Mouse (Mus musculus) left cerebral cortex, adult 9 months (tissue): ENCODE results near the gene Med15.
"Not testable (repeated sequence)": the region's sequence is repeated elsewhere in the genome, so short reads cannot be mapped to it uniquely, and the experiment has no call there.

Experiments
- DNase-seq, 2 experiments: peaks; one replicate each; pipeline ENCODE4 v3.0.0; 2022; ENCODE audit warnings: low spot score in 2 of 2

Gene Med15

DNA sequence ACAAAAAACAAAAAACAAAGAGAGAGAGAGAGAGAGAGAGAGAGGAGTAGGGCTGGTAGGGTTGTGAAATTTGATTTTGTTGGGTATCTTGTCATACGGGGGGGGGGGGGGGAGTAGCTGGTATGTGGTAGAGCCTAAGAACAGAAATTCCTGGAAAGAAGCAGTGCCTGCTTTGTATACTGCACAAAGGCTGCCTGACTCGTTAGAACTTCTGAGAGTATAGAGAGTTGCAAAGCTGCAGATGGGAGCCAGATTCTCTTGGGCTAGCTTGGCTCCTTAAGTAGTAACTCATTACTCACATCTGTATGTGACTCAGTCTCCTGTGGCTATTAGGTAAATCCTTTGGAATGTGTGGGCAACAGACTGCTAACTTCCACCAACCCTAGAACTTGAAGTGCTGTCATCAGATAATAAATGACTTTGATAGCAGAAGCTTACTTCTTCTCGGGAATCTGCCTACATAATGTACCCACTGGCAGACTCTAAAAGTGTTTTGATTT is at the start of gene Med15:
Gene Med15, minus strand, starts transcription at position 51 of the 500 bp plus-strand sequence.
- no peak for DNase-seq

DNA sequence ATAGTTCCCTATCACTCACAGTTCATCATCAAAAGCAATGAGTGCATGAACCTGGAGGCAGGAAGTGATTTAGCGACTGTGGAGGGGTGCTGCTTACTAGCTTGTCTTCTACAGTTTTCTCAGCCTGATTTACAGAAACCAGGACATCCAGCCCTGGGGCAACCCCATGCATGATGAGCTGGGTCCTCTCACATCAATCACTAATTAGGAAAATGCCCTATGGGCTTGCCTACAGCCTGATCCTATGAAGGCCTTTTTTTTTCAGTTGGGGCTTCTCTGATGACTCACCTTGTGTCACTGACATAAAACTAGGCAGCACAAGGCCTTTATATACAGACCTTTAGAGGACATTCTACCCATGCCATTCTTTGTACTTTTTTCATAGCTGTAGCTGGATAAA is 47.0 kb upstream of the Med15 start:
- no peak for DNase-seq

DNA sequence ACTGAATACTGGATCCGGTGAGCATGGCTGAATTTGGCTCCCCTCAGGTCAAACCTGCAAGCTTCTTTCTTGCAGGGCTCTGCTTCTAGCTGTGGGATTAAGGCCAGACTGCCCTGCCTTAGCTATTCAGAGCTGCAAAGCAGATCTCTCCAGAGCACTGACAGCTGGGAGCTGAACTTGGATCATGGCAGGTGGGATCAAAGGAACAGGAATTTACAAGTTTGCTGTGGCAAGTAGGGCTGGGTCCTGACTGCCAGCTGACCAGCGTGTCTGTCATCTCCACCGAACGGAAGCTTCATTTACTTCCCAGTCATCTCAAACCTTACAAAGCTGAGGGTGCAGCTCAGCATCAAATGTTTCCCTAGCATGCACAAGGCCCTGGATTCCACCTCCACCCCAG is 45.5 kb upstream of the Med15 start:
- DNase-seq, result no peak

DNA sequence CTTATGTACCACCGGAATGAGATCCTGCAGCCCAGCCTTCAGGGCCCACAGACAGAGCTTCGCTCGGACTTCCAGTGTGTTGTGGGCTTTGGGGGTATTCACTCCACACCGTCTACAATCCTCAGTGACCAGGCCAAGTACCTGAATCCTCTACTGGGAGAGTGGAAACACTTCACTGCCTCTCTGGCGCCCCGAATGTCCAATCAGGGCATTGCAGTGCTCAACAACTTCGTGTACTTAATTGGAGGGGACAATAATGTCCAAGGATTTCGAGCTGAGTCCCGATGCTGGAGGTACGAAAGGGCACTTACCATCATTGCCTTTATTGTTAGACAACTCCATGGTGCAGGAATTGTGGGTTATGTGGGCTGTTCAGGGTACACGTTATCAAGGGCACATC is 44.1 kb upstream of the Med15 start:
- DNase-seq, result no peak

DNA sequence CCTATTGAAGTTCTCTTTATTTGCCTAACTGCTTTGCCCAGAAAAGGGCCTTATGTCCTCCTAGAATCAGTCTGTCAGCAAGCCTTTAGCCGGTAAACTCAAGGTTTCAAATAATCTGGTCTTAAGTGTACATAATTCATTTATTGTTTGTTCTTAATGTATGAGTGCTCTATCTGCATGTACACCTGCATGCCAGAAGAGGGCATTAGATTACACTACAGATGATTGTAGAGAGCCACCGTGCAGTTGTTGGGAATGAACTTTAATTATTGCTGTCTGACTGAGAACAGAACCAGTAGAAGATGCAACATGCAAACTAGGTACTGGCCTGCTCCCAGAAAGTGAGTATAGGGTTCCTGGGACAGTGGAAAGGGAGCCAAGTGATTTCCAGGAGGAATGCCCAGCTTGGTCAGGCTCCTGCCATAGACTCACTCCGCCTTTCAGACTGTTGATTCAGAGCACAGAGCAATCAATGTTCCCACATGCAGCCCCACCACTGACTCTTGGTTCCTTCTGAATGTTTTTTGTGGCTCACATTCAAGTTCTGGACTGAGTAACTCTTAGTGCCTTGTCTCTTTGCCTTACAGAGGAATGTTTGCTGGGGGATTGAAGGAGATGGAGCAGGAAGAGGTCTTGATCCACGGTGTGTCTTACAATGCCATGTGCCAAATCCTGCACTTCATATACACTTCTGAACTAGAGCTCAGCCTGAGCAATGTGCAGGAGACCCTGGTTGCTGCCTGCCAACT is 38.6 kb upstream of the Med15 start:
- DNase-seq, result no peak

DNA sequence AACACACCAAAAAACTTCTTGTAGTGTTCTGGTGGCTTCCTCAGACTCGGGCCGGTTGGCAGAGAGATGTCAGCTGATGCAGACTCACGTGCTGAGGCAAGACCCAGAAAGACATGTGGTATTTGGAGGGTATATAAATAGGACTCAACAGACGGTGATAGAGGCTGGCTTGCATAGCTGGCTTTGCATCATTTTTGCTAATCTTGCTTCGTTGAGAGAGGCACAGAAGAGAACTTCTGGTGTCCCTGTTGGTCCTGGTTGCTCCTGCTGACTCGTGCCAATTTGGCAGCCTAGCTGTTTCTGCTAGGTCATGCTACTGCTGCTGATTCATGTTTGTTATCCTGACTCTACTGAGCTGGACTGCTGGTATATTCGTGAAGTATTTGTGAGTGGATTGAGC is 36.1 kb upstream of the Med15 start:
- peak in 1 of 2 experiments; percentile 30 for DNase-seq

DNA sequence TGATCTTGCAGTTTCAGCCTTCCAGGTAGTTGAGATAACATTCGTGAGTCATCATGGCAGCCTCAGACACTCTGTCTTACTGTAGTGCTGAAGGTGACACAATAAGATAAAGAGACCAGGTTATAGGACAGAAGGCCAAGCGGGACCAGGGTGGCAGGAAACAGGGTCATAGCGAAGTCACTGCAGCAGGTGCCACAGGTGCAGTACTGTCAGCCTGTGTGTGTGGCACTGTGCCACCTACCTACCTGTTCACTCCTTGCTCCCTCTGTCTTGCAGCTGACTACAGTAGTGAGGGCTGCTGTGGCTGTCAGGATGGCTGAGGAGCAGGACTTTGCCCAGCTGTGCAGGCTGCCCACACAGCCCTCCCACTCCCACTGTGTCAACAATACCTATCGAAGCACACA is 31.4 kb upstream of the Med15 start:
- no peak for DNase-seq

DNA sequence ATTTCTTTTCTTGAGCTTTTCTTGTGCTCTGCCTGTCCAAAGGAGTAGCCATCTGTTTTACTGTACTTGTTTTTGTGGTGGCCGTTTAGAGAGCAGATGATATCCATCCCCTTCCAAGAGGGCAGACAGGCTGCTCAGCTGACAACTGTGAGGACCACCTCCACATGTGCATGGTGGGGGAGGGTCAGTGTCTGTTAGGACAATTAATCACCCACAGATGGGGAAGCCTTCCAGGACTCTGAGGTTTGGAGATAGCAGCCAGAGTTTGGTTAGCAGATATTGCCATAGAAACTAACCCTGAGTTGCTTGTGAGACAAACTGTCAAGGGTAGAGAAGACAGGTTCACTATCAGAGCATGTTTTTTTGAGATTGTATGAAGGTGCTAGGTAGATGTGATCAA is 28.4 kb upstream of the Med15 start:
- DNase-seq, result no peak

DNA sequence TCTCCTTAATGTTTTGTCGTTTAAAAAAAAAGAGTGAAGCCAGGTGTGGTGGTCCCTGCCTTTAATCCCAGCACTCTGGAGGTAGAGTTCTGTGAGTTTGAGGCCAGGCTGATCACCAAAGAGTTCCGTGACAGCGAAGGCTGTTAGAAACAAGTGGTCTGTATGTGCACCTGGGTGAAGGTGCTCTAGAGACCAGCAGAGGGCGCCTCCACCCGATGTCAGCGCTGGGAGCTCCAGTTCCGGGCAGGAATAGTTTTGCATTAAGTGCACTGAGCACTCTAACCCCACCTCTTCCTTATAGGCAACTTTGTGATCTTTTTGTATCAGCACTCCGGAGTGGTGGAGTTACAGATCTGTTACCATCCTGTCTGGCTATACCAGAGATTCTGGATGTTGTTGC is 28.0 kb upstream of the Med15 start:
- DNase-seq, result no peak

DNA sequence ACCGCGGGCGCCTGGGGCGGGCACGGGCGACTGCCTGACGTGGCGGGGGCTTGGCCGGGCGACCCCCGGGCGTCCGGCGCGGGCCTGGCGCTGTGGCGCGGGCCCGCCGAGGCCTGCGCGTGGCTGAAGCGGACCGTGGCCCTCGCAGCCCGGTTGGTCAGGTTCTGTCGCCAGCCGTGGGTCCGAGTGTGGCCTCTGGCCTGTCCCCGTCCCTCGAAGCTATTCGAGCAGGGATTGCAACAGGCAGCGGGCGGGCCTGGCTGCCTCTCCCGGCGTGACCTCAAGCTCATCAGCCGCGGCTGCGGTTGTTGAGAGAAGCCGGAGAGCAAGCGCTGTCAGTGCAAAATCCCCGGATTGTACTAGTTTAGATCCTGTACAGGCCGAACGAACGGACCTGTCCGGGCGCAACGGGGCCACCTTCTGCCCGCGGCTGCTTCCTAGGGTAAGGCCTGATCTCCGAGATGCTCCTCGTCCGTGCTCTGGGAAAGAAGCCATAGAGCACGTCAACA is 27.2 kb upstream of the Med15 start:
- DNase-seq, result peak in 1 of 2 experiments; percentile 46

DNA sequence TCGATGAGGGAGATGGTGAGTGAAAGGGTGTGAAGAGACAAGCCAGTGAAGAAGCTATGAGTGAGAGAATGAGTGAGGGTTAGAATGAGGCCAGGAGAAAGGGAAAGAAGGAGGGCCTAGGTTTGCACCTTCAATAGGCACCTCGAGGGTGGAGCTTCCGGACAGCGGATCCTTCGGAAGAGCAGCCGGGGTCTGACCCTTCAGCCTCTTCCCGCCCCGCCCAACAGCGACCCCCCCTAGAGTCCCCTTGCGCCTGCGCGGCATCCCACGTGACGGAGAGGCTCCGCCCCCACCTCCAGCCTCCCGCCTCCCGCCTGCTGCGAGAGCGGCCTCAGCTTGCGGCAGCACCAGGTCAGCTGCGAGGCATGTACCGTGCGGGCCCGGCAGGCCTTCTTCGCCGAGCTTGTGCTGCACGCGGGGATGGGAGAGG is 26.7 kb upstream of the Med15 start, which contains the start of gene Klhl22:
Gene Klhl22, plus strand, starts transcription at position 275 of the 430 bp plus-strand sequence.
- DNase-seq, result peak; percentile 40 to 84

DNA sequence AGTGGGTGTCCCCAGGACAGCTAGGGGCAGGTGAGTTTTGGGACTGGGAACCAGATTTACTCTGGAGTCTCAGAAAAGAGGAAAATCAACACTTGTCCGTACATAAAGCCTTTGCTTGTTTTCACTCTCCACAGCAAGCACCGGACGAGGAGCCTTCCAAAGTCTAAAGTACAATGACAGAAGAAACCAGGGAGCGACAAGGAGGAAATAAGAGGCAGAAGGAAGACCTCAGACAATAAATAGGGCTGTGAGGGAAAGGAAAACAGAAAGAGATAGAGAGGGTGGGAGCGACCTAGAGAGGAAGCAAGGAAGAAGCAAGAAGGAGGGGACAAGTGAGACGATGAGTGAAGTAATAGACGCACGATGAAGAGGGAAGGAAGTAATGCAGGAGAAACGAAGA is 26.2 kb upstream of the Med15 start:
- peak in 1 of 2 experiments; percentile 5 for DNase-seq

DNA sequence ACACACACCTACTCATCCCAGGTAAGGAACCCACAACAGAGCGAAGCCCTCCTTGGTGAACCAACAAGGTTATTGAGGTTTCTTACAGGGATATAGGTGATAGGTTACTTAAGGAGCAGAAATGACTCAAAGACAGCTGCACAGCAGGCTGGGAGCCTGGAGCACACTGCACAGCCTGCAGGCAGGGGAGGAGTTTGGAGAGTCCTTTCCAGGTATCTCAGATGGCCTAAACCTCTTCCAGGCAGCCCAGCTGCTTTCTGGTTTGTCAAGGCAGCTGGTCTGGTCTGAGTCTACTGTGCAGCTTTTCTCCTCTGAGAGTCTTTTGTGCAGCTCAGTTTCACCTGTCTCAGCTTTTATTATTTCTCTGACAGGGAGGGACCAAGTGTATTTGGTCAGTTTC is 25.1 kb upstream of the Med15 start:
- no peak for DNase-seq

DNA sequence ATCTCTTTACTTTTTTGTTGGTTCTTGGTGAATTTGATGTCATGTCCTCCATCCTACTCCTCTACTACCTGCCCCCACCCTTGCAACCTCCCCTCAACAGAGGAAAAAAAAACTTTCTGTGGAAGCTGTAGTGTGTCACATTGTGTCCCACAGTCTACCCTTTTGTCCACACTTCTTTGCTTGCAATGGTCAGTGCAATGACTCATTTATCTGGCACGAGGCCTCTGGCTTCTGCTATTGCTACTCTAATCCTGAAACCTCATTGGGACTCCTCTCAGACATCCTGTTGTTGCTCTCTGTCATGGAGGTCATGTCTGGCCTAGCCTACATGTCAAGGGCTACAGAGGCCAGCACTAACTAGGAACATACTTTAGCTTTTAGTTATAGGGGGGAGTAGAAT is 21.0 kb upstream of the Med15 start:
- no peak for DNase-seq

DNA sequence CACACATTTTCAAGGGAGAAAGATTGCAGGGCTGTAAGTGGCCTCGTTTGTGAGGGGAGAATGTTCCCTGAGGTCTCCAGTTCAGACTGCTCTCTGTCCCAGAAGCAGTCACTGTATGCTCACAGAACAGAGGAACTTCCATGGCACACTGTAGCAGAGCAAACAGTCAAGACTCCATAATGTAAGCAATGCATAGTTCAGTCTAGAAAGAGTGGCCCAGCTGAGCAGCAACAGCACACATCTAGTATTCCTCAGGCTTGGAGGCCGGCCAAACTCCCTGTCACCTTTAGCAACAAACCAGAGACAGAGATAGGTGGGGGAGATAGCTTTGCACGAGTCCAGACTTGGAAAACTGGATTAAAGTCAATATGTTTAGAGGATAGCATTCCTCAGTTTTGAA is 20.3 kb upstream of the Med15 start:
- DNase-seq, result no peak

DNA sequence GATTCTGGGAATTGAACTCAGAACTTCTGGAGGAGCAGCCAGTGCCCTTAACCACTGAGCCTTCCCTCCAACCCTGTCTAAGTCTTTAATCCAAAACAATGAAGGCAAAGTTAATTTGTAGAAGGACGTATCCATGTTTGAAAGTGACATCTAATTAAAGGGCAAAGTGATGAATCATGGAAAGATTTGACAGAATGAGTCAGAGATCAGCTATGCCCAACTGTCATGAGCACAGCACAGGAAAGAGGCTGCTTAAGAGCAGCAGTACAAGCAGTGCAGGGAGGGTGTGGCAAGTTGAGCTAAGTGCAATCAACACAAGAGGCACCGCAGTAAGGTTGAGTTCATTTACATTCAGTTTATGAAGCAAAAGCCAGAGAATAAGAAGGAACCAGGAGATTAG is 12.4 kb upstream of the Med15 start:
- no peak for DNase-seq

DNA sequence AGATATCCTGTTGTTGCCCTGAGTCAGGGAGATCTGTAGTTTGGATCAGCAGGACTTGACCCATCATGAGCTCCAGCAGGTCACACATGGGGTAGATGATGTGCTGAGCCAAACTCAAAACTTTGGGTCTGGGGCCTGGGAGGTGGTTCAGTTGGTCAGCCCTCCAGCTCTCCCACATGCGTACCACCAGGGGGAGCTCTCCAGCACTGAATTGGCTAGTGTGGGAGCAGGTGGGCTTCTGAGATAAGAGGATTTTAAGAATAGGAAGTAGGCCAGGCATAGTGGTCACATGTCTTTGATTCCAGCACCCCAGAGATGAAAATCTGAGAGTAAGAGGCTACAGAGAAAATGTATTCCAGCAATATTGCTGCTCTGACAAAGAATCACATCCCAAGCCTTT is 11.8 kb upstream of the Med15 start:
- DNase-seq, result no peak

DNA sequence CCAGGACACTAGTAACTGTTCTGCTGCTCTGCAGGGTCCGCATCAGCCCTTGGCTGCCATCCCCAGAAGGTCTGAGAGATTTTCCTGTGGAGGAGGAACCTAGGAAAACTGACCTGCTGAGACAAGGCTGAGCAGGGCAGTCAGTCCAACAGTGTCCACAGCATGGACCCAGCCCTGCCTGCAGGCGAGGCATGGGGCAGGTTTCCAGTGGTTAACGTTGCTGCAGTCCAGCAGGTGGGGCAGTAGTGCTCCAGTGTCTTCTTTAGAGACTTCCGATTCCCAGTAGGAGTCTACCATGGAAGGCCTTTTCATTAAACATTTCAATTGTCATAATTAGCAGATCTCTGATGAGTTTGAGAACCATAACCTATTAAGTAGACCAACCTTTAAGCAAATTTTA is 10.6 kb upstream of the Med15 start:
- DNase-seq, result no peak

DNA sequence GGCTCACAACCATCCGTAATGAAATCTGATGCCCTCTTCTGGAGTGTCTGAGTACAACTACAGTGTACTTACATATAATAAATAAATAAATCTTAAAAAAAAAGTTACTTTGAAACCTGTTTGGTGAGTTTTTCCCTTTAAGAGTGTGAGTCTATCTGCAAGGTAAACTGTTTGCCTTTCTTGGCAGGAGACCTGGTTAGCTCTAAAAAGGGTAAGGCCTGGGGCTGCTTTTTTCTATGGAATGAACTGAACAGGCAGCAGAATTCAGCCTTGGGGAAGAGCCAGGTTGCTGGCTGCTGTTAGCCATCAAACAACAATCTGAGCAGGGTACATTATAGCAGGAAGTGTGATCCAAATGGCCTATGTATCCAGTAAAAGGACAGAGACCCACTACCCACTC is 10.1 kb upstream of the Med15 start:
- DNase-seq, result no peak

DNA sequence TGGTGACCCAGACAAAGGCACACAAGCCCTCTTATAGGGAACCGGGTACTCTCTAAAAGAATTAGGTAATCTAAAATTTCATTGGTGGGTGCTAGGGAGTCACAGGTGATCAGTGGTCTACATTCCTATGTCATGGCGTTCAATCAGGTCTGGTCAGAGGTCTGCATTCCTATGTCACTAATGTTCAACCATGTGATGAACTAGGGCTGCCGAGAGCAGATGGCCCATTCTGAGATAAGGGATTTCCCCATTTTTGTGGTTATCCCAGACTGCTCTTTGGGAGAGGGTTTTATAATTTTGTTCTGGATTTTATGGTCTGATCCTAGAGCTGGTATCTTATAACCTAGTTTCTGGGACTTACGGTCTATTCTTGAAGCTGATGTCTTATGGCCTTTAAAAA is 7.4 kb upstream of the Med15 start:
- no peak for DNase-seq

DNA sequence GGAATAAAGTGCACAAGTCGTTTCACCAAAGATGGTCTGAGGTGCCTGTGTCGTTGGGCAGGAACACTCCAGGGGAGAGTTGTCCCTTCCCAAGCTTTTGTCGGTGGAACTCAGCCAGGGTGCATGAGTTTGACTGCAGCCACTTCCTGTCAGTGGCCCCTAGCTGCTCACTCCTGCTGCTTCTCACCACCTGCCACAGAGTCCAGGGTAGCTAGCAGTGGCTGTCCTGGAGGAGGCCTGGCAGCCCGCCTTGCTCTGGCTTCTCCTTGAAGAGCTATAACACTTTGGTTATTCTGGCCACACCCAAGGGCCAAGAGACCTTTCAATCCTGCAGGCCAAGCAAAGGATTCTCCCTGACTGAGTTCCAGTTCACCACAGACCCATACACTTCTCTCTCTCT is 3.5 kb upstream of the Med15 start:
- no peak for DNase-seq

DNA sequence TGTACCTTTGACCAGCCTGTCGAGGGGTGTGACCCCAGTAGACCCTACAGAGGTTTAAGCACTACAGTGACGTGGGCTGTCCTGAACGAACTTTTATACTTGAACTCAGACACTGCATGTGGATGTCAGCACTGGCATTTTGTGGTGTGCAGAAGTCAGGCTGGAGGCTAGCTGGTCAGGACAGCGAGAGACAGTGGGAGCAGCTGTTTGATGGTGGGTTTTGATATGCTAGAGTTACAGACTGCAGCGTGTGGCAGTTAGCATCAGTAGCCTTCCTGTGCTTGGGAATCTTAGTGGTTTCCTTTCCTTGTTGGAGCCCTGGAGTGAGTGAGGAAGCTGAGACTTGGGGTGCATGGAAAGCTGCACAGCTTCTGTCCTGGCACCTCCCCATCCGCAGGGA is 2.2 kb upstream of the Med15 start:
- DNase-seq, result not testable (repeated sequence)

DNA sequence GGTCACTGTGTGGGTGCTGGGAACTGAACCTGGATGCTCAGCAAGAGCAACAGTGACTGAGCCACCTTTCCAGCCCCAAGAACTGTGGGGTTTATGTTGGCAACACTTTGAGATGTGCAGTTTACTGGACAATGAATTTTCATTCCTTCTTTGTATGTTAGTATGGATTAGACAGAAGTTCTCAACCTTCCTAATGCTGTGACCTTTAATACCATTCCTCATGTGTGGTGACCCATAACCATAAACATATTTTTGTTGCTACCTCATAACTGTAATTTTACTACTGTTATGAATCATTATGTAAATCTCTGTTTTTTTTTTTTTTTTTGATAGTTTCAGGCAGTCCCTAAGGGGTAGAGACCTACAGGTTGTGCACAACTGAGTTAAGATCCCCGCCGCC is 955 bp upstream of the Med15 start:
- DNase-seq, result no peak

DNA sequence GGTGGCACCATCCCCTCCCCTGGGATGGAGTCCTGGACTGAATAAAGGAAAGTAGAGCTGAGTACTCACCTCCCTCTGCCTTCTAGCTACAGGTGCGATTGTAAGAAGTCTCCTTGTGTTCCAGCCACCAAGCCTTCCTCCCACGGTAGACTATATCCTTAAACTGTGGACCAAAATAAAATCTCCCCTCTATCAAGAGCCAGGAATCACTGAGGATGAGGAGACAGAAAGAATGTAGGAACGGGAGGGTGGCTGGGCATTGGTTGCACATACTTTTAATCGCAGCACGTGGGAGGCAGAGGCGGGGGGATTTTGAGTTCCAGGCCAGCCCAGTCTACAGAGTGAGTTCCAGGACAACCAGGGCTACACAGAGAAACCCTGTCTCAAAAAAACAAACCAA is 260 bp downstream of the Med15 start:
- DNase-seq, result no peak
